8 mouse cellular contexts compared by ENCODE assay signal in the genomic region with DNA sequence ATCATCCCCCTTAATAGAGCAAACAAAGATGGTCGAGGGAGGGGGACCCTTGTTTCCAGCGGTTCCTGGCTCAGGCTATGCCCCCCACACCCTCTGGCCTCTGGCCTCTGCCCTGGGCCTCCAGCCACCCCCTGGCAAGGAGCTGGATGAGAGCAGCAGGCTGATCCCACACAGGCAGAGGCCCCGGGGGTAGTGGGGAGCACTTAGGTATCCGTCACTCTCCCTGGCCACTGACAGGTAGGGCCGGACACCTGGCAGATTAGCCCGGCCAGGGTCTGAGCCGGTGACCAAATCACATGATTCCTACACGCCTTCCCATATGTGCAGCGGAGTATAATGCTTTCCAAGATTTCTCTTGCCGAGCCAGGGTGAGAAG. TPM values are rescaled to one million over a fixed set of nuclear protein-coding genes. Genes with fewer than 3 reads are reported as not detected.
DNase-seq lines count a peak whose midpoint lies in the region; ATAC-seq and TF ChIP-seq lines count a peak whose summit lies in the region.

No protein-coding gene starts in this region.

- 63% methylated on average over 10 of the region's 10 CpGs for WGBS in heart, embryonic 13.5 days
- 52% methylated on average over 10 of the region's 10 CpGs for WGBS in hindbrain, embryonic 10.5 days
- 62% methylated on average over 10 of the region's 10 CpGs for whole genome bisulfite sequencing in liver, postnatal 0 days (ENCODE audit: insufficient replicate concordance)

- TF ChIP-seq POLR2A in ES-Bruce4 (IDR thresholded peaks at IDR 0.05; ENCODE audit: insufficient read depth, low read length) = no peak

- peaks cover 17% of the 10 kb centered on the region for H3K27me3 ChIP-seq in heart, embryonic 13.5 days (replicated peaks)
- H3K27me3 ChIP-seq in ES-Bruce4 (ENCODE audit: control insufficient read depth, insufficient read depth, low read length, poor library complexity, severe bottlenecking) = no peaks in the 10 kb centered on the region
- peaks cover 54% of the 10 kb centered on the region for H3K27me3 ChIP-seq in hindbrain, embryonic 10.5 days (ENCODE audit: insufficient read depth, poor library complexity, severe bottlenecking)
- peaks cover 15% of the 10 kb centered on the region; the same call in 1 of the 2 replicates for H3K27me3 ChIP-seq in liver, postnatal 0 days (ENCODE audit: insufficient read depth, low read length)

- H3K36me3 ChIP-seq in heart, embryonic 13.5 days = no peaks in the 10 kb centered on the region
- H3K36me3 ChIP-seq in ES-Bruce4 (ENCODE audit: control insufficient read depth, insufficient read depth, low read length, poor library complexity, severe bottlenecking) = no peaks in the 10 kb centered on the region
- H3K36me3 ChIP-seq in hindbrain, embryonic 10.5 days = no peaks in the 10 kb centered on the region
- H3K36me3 ChIP-seq in liver, postnatal 0 days (replicated peaks; ENCODE audit: insufficient read depth, low read length) = no peaks in the 10 kb centered on the region

- H3K27ac ChIP-seq in heart, embryonic 13.5 days (replicated peaks) = no peak overlapping the region
- no peak overlapping the region for H3K27ac ChIP-seq in ES-Bruce4 (ENCODE audit: insufficient read depth, low read length)
- peak overlapping the region; percentile 80 for H3K27ac ChIP-seq in hindbrain, embryonic 10.5 days
- no peak overlapping the region for H3K27ac ChIP-seq in liver, postnatal 0 days (ENCODE audit: low read depth)

- no peak for DNase-seq in heart, postnatal 14 days
- DNase-seq in hindbrain, embryonic 10.5 days (ENCODE audit: low spot score) = no peak
- DNase-seq in liver, postnatal 0 days = no peak
- no peak for DNase-seq in frontal cortex, postnatal 14 days (ENCODE audit: low spot score in 2 of 2)
- DNase-seq in layer of hippocampus, postnatal 14 days (ENCODE audit: low spot score in 2 of 2) = no peak
- DNase-seq in embryo, embryonic 10 days (ENCODE audit: low spot score) = no peak

- H3K9me3 ChIP-seq in heart, embryonic 13.5 days = no peaks in the 10 kb centered on the region
- no peaks in the 10 kb centered on the region for H3K9me3 ChIP-seq in ES-Bruce4 (replicated peaks; ENCODE audit: control insufficient read depth, insufficient read depth, low read length, poor library complexity, severe bottlenecking)
- H3K9me3 ChIP-seq in hindbrain, embryonic 10.5 days = no peaks in the 10 kb centered on the region
- no peaks in the 10 kb centered on the region for H3K9me3 ChIP-seq in liver, postnatal 0 days (ENCODE audit: low read length)

- H3K4me2 ChIP-seq in heart, embryonic 13.5 days = peak overlapping the region; percentile 75
- no peak overlapping the region for H3K4me2 ChIP-seq in liver, postnatal 0 days (ENCODE audit: low read depth, low read length)

- peaks cover 33% of the 10 kb centered on the region for H3K4me1 ChIP-seq in heart, embryonic 13.5 days
- peaks cover 9% of the 10 kb centered on the region for H3K4me1 ChIP-seq in ES-Bruce4 (ENCODE audit: control insufficient read depth, insufficient read depth, low read length)
- peaks cover 33% of the 10 kb centered on the region for H3K4me1 ChIP-seq in hindbrain, embryonic 10.5 days (replicated peaks)
- H3K4me1 ChIP-seq in liver, postnatal 0 days (ENCODE audit: insufficient read depth) = no peaks in the 10 kb centered on the region

- peak overlapping the region; percentile 55 for H3K4me3 ChIP-seq in heart, embryonic 13.5 days
- peak overlapping the region; percentile 67 for H3K4me3 ChIP-seq in ES-Bruce4 (ENCODE audit: low read depth, low read length)
- H3K4me3 ChIP-seq in hindbrain, embryonic 10.5 days = peak overlapping the region; percentile 66
- 0 out of 2 replicates have a peak overlapping the region, but pooled peaks have one; percentile 41 for H3K4me3 ChIP-seq in liver, postnatal 0 days (ENCODE audit: low read depth, low read length)

- peak overlapping the region; percentile 76 for H3K9ac ChIP-seq in heart, embryonic 13.5 days
- H3K9ac ChIP-seq in ES-Bruce4 (ENCODE audit: low read depth, poor library complexity, severe bottlenecking) = no peak overlapping the region
- H3K9ac ChIP-seq in liver, postnatal 0 days (replicated peaks) = no peak overlapping the region

- no peak for ATAC-seq in heart, embryonic 13.5 days (ENCODE audit: extremely low read depth, insufficient number of reproducible peaks, low FRiP score, low TSS enrichment)
- ATAC-seq in liver, postnatal 0 days = no peak

- intact Hi-C loops in heart, postnatal 14 days (cut with DNase I) = no loop called here

- no peak for TF ChIP-seq EP300 in ES-Bruce4 (IDR thresholded peaks at IDR 0.05; ENCODE audit: insufficient read depth, low read depth, low read length)
- no peak for TF ChIP-seq EP300 in liver, postnatal 0 days (IDR thresholded peaks at IDR 0.05; ENCODE audit: low read depth)

- TF ChIP-seq CTCF in ES-Bruce4 (IDR thresholded peaks at IDR 0.05; ENCODE audit: low read depth, low read length) = no peak
- no peak for TF ChIP-seq CTCF in liver, postnatal 0 days (IDR thresholded peaks at IDR 0.05; ENCODE audit: low read depth)

RNA-seq across cellular contexts. Expression of a gene that starts 5.7 kb away (rescaled TPM):
- 20.7 and 21.1 TPM in 2 replicates for polyA plus RNA-seq in heart, embryonic 13.5 days (2015; fragmentation: Nextera tagmentation; extraction: Ambion mirVana)
- 1 to 10 TPM; 5.6 to 8.3 TPM for total RNA-seq in heart, postnatal 14 days (2021)
- polyA plus RNA-seq in ES-Bruce4 (2011; ENCODE audit: insufficient read depth, insufficient read length, low read depth, missing spikeins) = 17.3 and 18.9 TPM in 2 replicates
- polyA plus RNA-seq in hindbrain, embryonic 10.5 days (2016; fragmentation: Nextera tagmentation; extraction: Ambion mirVana) = 17.9 and 20.4 TPM in 2 replicates
- polyA plus RNA-seq in liver, postnatal 0 days (2015; fragmentation: Nextera tagmentation; extraction: Ambion mirVana) = 4.3 and 5.5 TPM in 2 replicates
- total RNA-seq in layer of hippocampus, postnatal 14 days (2021) = 10 to 100 TPM; 19.2 TPM

RNA-seq across cellular contexts. Expression of a gene that starts 56.2 kb away (rescaled TPM):
- 4.1 and 5.5 TPM in 2 replicates for polyA plus RNA-seq in heart, embryonic 13.5 days (2015; fragmentation: Nextera tagmentation; extraction: Ambion mirVana)
- total RNA-seq in heart, postnatal 14 days (2021) = 1 to 10 TPM in 1 of 2 experiments, under 1 TPM in 1; 0.86 to 2.6 TPM
- 41.1 and 43.9 TPM in 2 replicates for polyA plus RNA-seq in ES-Bruce4 (2011; ENCODE audit: insufficient read depth, insufficient read length, low read depth, missing spikeins)
- polyA plus RNA-seq in hindbrain, embryonic 10.5 days (2016; fragmentation: Nextera tagmentation; extraction: Ambion mirVana) = 3.5 and 3.8 TPM in 2 replicates
- polyA plus RNA-seq in liver, postnatal 0 days (2015; fragmentation: Nextera tagmentation; extraction: Ambion mirVana) = 0.19 and 0.58 TPM in 2 replicates
- total RNA-seq in layer of hippocampus, postnatal 14 days (2021) = not detected
